10 mouse cellular contexts compared by ENCODE assay signal in genomic region chr3:3388056-3388770, GRCm38 (mm10).
DNase-seq lines count a peak whose midpoint lies in the region; ATAC-seq and TF ChIP-seq lines count a peak whose summit lies in the region.
"Had no signal": no experiment of that assay in that cellular context is flagged by ENCODE, and none has a peak within 500 bp of the region (broad histone marks: within the 10 kb centered on the region; RNA-seq: fewer than 3 reads in every experiment).

No protein-coding gene starts in this region.

- H3K9ac ChIP-seq in intestine, postnatal 0 days (ENCODE audit: low read depth, low read length), result no peak overlapping the region
- H3K9ac ChIP-seq in intestine, embryonic 15.5 days, result no peak overlapping the region
- no peak overlapping the region for H3K9ac ChIP-seq in hindbrain, embryonic 14.5 days
- no peak overlapping the region for H3K9ac ChIP-seq in midbrain, postnatal 0 days (replicated peaks; ENCODE audit: low read length, poor library complexity, severe bottlenecking)
- H3K9ac ChIP-seq: embryonic facial prominence, embryonic 15.5 days; heart, embryonic 15.5 days had no signal

- no peaks in the 10 kb centered on the region for H3K9me3 ChIP-seq in intestine, postnatal 0 days (ENCODE audit: control insufficient read depth)
- H3K9me3 ChIP-seq in intestine, embryonic 15.5 days, result no peaks in the 10 kb centered on the region
- H3K9me3 ChIP-seq in hindbrain, embryonic 14.5 days (ENCODE audit: control insufficient read depth, low read length), result no peaks in the 10 kb centered on the region
- H3K9me3 ChIP-seq in midbrain, postnatal 0 days (ENCODE audit: low read length), result no peaks in the 10 kb centered on the region
- H3K9me3 ChIP-seq: embryonic facial prominence, embryonic 15.5 days; heart, embryonic 15.5 days had no signal

- ATAC-seq in intestine, postnatal 0 days, result no peak
- no peak for ATAC-seq in intestine, embryonic 15.5 days
- peak; percentile 87 for ATAC-seq in hindbrain, embryonic 14.5 days (ENCODE audit: low FRiP score)
- peak; percentile 89 for ATAC-seq in midbrain, postnatal 0 days (ENCODE audit: low FRiP score)
- ATAC-seq in granulocyte monocyte progenitor cell, adult 5-6 weeks (replicated peaks; ENCODE audit: poor library complexity, severe bottlenecking), result no peak

- DNase-seq in embryo, embryonic 9.5 days (ENCODE audit: extremely low spot score), result peak; percentile 16
- DNase-seq in hindbrain, embryonic 14.5 days (ENCODE audit: low spot score), result peak; percentile 28
- peak; percentile 42 for DNase-seq in midbrain, postnatal 0 days (ENCODE audit: low spot score)
- no peak for DNase-seq in gastrocnemius, adult 8-10 months (ENCODE audit: low spot score in 2 of 2)
- no peak for DNase-seq in heart, postnatal 36 days

- TF ChIP-seq CTCF in intestine, postnatal 0 days (IDR thresholded peaks at IDR 0.05; ENCODE audit: low read depth), result peak; percentile 61
- TF ChIP-seq CTCF in midbrain, postnatal 0 days (IDR thresholded peaks at IDR 0.05), result peak; percentile 61

- no peak overlapping the region for H3K27ac ChIP-seq in intestine, postnatal 0 days (ENCODE audit: low read depth, low read length)
- no peak overlapping the region for H3K27ac ChIP-seq in intestine, embryonic 15.5 days
- H3K27ac ChIP-seq in hindbrain, embryonic 14.5 days, result no peak overlapping the region
- no peak overlapping the region for H3K27ac ChIP-seq in midbrain, postnatal 0 days (ENCODE audit: low read depth, low read length)
- H3K27ac ChIP-seq: embryonic facial prominence, embryonic 15.5 days; heart, embryonic 15.5 days had no signal

- no peak overlapping the region for H3K4me3 ChIP-seq in intestine, postnatal 0 days (ENCODE audit: low read depth, low read length)
- no peak overlapping the region for H3K4me3 ChIP-seq in intestine, embryonic 15.5 days (replicated peaks)
- no peak overlapping the region for H3K4me3 ChIP-seq in hindbrain, embryonic 14.5 days (replicated peaks; ENCODE audit: low read length)
- no peak overlapping the region for H3K4me3 ChIP-seq in midbrain, postnatal 0 days (ENCODE audit: low read depth, low read length)
- H3K4me3 ChIP-seq: embryonic facial prominence, embryonic 15.5 days; heart, embryonic 15.5 days had no signal

- no peaks in the 10 kb centered on the region for H3K27me3 ChIP-seq in intestine, postnatal 0 days (replicated peaks; ENCODE audit: control insufficient read depth, insufficient read depth, low read length)
- no peaks in the 10 kb centered on the region for H3K27me3 ChIP-seq in intestine, embryonic 15.5 days (replicated peaks)
- no peaks in the 10 kb centered on the region for H3K27me3 ChIP-seq in hindbrain, embryonic 14.5 days (ENCODE audit: control insufficient read depth, insufficient read depth, low read length)
- H3K27me3 ChIP-seq in midbrain, postnatal 0 days (ENCODE audit: insufficient read depth, low read length), result no peaks in the 10 kb centered on the region
- H3K27me3 ChIP-seq: embryonic facial prominence, embryonic 15.5 days; heart, embryonic 15.5 days had no signal

- WGBS in intestine, postnatal 0 days, result 53% methylated on average over 3 of the region's 3 CpGs
- WGBS in intestine, embryonic 15.5 days, result 48% methylated on average over 3 of the region's 3 CpGs
- WGBS in hindbrain, embryonic 14.5 days, result 14% methylated on average over 3 of the region's 3 CpGs
- WGBS in midbrain, postnatal 0 days, result 12% methylated on average over 3 of the region's 3 CpGs

- intact Hi-C loops in heart, postnatal 36 days (cut with DNase I), result no loop called here

- no peaks in the 10 kb centered on the region for H3K4me1 ChIP-seq in intestine, postnatal 0 days (replicated peaks; ENCODE audit: control insufficient read depth, insufficient read depth, low read length)
- H3K4me1 ChIP-seq in intestine, embryonic 15.5 days (replicated peaks), result no peaks in the 10 kb centered on the region
- H3K4me1 ChIP-seq in hindbrain, embryonic 14.5 days (replicated peaks; ENCODE audit: control insufficient read depth, insufficient read depth, low read length), result no peaks in the 10 kb centered on the region
- H3K4me1 ChIP-seq in midbrain, postnatal 0 days (ENCODE audit: insufficient read depth, low read length), result no peaks in the 10 kb centered on the region
- H3K4me1 ChIP-seq: embryonic facial prominence, embryonic 15.5 days; heart, embryonic 15.5 days had no signal

- no peaks in the 10 kb centered on the region for H3K36me3 ChIP-seq in intestine, postnatal 0 days (ENCODE audit: control insufficient read depth, insufficient read depth)
- H3K36me3 ChIP-seq in intestine, embryonic 15.5 days, result no peaks in the 10 kb centered on the region
- no peaks in the 10 kb centered on the region for H3K36me3 ChIP-seq in hindbrain, embryonic 14.5 days (replicated peaks; ENCODE audit: control insufficient read depth, insufficient read depth)
- H3K36me3 ChIP-seq in midbrain, postnatal 0 days (ENCODE audit: insufficient read depth, low read length), result no peaks in the 10 kb centered on the region
- H3K36me3 ChIP-seq: embryonic facial prominence, embryonic 15.5 days; heart, embryonic 15.5 days had no signal

- H3K4me2 ChIP-seq in intestine, postnatal 0 days (replicated peaks; ENCODE audit: low read depth), result no peak overlapping the region
- H3K4me2 ChIP-seq in intestine, embryonic 15.5 days (replicated peaks), result no peak overlapping the region
- H3K4me2 ChIP-seq in hindbrain, embryonic 14.5 days (replicated peaks), result no peak overlapping the region
- H3K4me2 ChIP-seq in midbrain, postnatal 0 days (ENCODE audit: low read depth, low read length, poor library complexity, severe bottlenecking), result no peak overlapping the region
- H3K4me2 ChIP-seq: embryonic facial prominence, embryonic 15.5 days; heart, embryonic 15.5 days had no signal

Comparison
In these comparisons a context has a peak if more than half of its experiments do, and no peak if none do; other contexts are left out.
1. ATAC-seq: peak in hindbrain, embryonic 14.5 days (single experiment) and midbrain, postnatal 0 days (single experiment); none in intestine, postnatal 0 days (single experiment), intestine, embryonic 15.5 days (single experiment) and granulocyte monocyte progenitor cell, adult 5-6 weeks (single experiment).
2. DNase-seq: peak in embryo, embryonic 9.5 days (single experiment), hindbrain, embryonic 14.5 days (single experiment) and midbrain, postnatal 0 days (single experiment); none in gastrocnemius, adult 8-10 months (0 of 2) and heart, postnatal 36 days (0 of 2).